Mouse (Mus musculus): ENCODE data around the gene Auts2.

Gene Auts2

GRCm38 (mm10) chr5:132098461-132098860 lies 444.7 kb downstream of the Auts2 start:
- DNase-seq (ENCODE audit: low spot score in 2 of 2): no peak

- DNase-seq (ENCODE audit: low spot score in 2 of 2): no peak
Measured at GRCm38 (mm10) chr5:132092721-132093120, 450.4 kb downstream of the Auts2 start.

- no peak for DNase-seq (ENCODE audit: low spot score in 2 of 2)
Measured at GRCm38 (mm10) chr5:132089496-132090250, 453.5 kb downstream of the Auts2 start.

- no peak for DNase-seq (ENCODE audit: low spot score in 2 of 2)
Measured at GRCm38 (mm10) chr5:132088585-132088984, 454.6 kb downstream of the Auts2 start.

- no peak for DNase-seq (ENCODE audit: low spot score in 2 of 2)
Measured at GRCm38 (mm10) chr5:132083753-132084326, 459.3 kb downstream of the Auts2 start.

GRCm38 (mm10) chr5:132075942-132076341 lies 467.2 kb downstream of the Auts2 start:
- no peak for DNase-seq (ENCODE audit: low spot score in 2 of 2)

GRCm38 (mm10) chr5:132074724-132075374 lies 468.3 kb downstream of the Auts2 start:
- peak; percentile 53 to 63 for DNase-seq (ENCODE audit: low spot score in 2 of 2)

GRCm38 (mm10) chr5:132074360-132074723 lies 468.8 kb downstream of the Auts2 start:
- DNase-seq (ENCODE audit: low spot score in 2 of 2): no peak

GRCm38 (mm10) chr5:132073677-132074359 lies 469.3 kb downstream of the Auts2 start:
- DNase-seq (ENCODE audit: low spot score in 2 of 2): no peak

GRCm38 (mm10) chr5:132072356-132072755 lies 470.8 kb downstream of the Auts2 start:
- DNase-seq (ENCODE audit: low spot score in 2 of 2): no peak

GRCm38 (mm10) chr5:132067750-132068739 lies 475.1 kb downstream of the Auts2 start:
- DNase-seq (ENCODE audit: low spot score in 2 of 2): no peak

GRCm38 (mm10) chr5:132060116-132060515 lies 483.0 kb downstream of the Auts2 start:
- no peak for DNase-seq (ENCODE audit: low spot score in 2 of 2)

GRCm38 (mm10) chr5:132052637-132053036 lies 490.5 kb downstream of the Auts2 start:
- DNase-seq (ENCODE audit: low spot score in 2 of 2): no peak

GRCm38 (mm10) chr5:132039584-132039983 lies 503.6 kb downstream of the Auts2 start:
- DNase-seq (ENCODE audit: low spot score in 2 of 2): no peak

GRCm38 (mm10) chr5:132033491-132034350 lies 509.4 kb downstream of the Auts2 start:
- no peak for DNase-seq (ENCODE audit: low spot score in 2 of 2)

GRCm38 (mm10) chr5:132030941-132031531 lies 512.1 kb downstream of the Auts2 start:
- no peak for DNase-seq (ENCODE audit: low spot score in 2 of 2)

GRCm38 (mm10) chr5:132029638-132030037 lies 513.5 kb downstream of the Auts2 start:
- DNase-seq (ENCODE audit: low spot score in 2 of 2): peak; percentile 68 to 69

- DNase-seq (ENCODE audit: low spot score in 2 of 2): no peak
Measured at GRCm38 (mm10) chr5:132029038-132029437, 514.1 kb downstream of the Auts2 start.

- no peak for DNase-seq (ENCODE audit: low spot score in 2 of 2)
Measured at GRCm38 (mm10) chr5:132027859-132028498, 515.2 kb downstream of the Auts2 start.

All from frontal cortex, postnatal 10 days (tissue).